Mouse (Mus musculus): ENCODE data around the gene Nap1l5.

GRCm38 (mm10) chr6:58906852-58907261 is at the start of gene Nap1l5:
- TF ChIP-seq USF2 (conservative IDR thresholded peaks at IDR 0.05; ENCODE audit: low read depth, low read length) (no peak), ELF1 (IDR thresholded peaks at IDR 0.05; ENCODE audit: low read depth, low read length) (no peak), TBP (conservative IDR thresholded peaks at IDR 0.05; ENCODE audit: low read depth, low read length) (no peak), NELFE (IDR thresholded peaks at IDR 0.05; ENCODE audit: low read depth, low read length) (no peak), ZKSCAN1 (IDR thresholded peaks at IDR 0.05; ENCODE audit: borderline replicate concordance, low read depth, low read length) (no peak), IRF4 (IDR thresholded peaks at IDR 0.05; ENCODE audit: low read depth, low read length) (no peak), CTCF (conservative IDR thresholded peaks at IDR 0.05 in 1 of 2, IDR thresholded peaks at IDR 0.05 in 1 of 2; ENCODE audit: low read depth in 2 of 2, low read length in 2 of 2) (no peak), RAD21 (IDR thresholded peaks at IDR 0.05; ENCODE audit: low read depth, low read length) (no peak), GABPA (IDR thresholded peaks at IDR 0.05; ENCODE audit: insufficient replicate concordance, low read depth, low read length) (no peak)

Data from CH12.LX (cell line).